Mouse (Mus musculus) heart, embryonic 16.5 days (tissue): Measurements from ENCODE around the gene Rpl19. TPM values are rescaled to one million over a fixed set of nuclear protein-coding genes. Genes with fewer than 3 reads are reported as not detected.

ENCODE experiments used
- ATAC-seq: fragments of 200-750 bp; cut with Nextera tagmentation; replicated peaks from 2 replicates; pipeline ENCODE4 v1.8.0; 2017; ENCODE audit warnings: moderate number of reproducible peaks; ENCODE audit not compliant: insufficient read depth, low FRiP score; ENCODE audit errors: extremely low read depth
- H3K27ac ChIP-seq: fragments of 300-500 bp; sonication (generic); 2 replicates; pipeline ENCODE4 v1.5.1; 2014; ENCODE audit warnings: mild to moderate bottlenecking, low read length, control low read depth, moderate library complexity
- H3K27me3 ChIP-seq: fragments of 300-500 bp; sonication (generic); 2 replicates; pipeline ENCODE4 v1.6.1; 2014; ENCODE audit warnings: low read length, mixed read lengths; ENCODE audit not compliant: control insufficient read depth, insufficient read depth
- H3K36me3 ChIP-seq: fragments of 300-500 bp; sonication (generic); 2 replicates; pipeline ENCODE4 v1.6.1; 2014; ENCODE audit not compliant: control insufficient read depth, insufficient read depth
- H3K4me1 ChIP-seq: fragments of 300-500 bp; sonication (generic); 2 replicates; pipeline ENCODE4 v1.6.1; 2014; ENCODE audit warnings: low read length, mixed read lengths; ENCODE audit not compliant: control insufficient read depth, insufficient read depth
- H3K4me2 ChIP-seq: fragments of 300-500 bp; sonication (generic); 2 replicates; pipeline ENCODE4 v1.6.1; 2014; ENCODE audit warnings: low read depth, mild to moderate bottlenecking, control low read depth, low read length
- H3K4me3 ChIP-seq: fragments of 300-500 bp; sonication (generic); 2 replicates; pipeline ENCODE4 v1.5.1; 2014; ENCODE audit warnings: mild to moderate bottlenecking, control low read depth, low read length
- H3K9ac ChIP-seq: fragments of 300-500 bp; sonication (generic); 2 replicates; pipeline ENCODE4 v1.6.1; 2014; ENCODE audit warnings: low read length, control low read depth
- H3K9me3 ChIP-seq: fragments of 300-500 bp; sonication (generic); replicated peaks from 2 replicates; pipeline ENCODE4 v1.6.1; 2016; ENCODE audit warnings: low read length; ENCODE audit not compliant: control insufficient read depth
- WGBS: fragments of 180-500 bp; shearing (Covaris S2); extraction: QIAGEN DNeasy Blood & Tissue Kit; methylation state at CpG from one replicate; pipeline ENCODE4 v1.1.7; 2014; 5-methylcytosine and 5-hydroxymethylcytosine counted together
- polyA plus RNA-seq: library from polyadenylated mRNA; unstranded; fragments of >200 nt; fragmentation: Nextera tagmentation; extraction: Ambion mirVana; gene quantifications from 2 replicates; pipeline ENCODE4 v1.2.1, GENCODE M21; 2015

The Rpl19 gene
- polyA plus RNA-seq, 1 experiment from 2014 or later: 596 TPM

GRCm38 (mm10) chr11:97985727-97986677 lies 40.5 kb upstream of the Rpl19 start, which contains the start of gene Plxdc1:
Gene Plxdc1, minus strand, starts transcription at chr11:97986444.
- Histone ChIP-seq H3K9ac (peak within 1 kb of the TSS; percentile 76), H3K4me3 (peak within 1 kb of the TSS; percentile 97), H3K9me3 (no peaks in the 10 kb centered on the region), H3K27me3 (peaks cover 19% of the 10 kb centered on the region), H3K36me3 (no peaks in the 10 kb centered on the region), H3K4me2 (peak within 1 kb of the TSS; percentile 74), H3K4me1 (peaks cover 16% of the 10 kb centered on the region), H3K27ac (no peak within 1 kb of the TSS)
- no peak for ATAC-seq
- WGBS: 2% methylated on average over 68 of the region's 74 CpGs

- H3K4me1 ChIP-seq: peaks cover 16% of the 10 kb centered on the region
- H3K36me3 ChIP-seq: no peaks in the 10 kb centered on the region
- no peak overlapping the region for H3K27ac ChIP-seq
- peak overlapping the region; percentile 97 for H3K4me3 ChIP-seq
- no peak for ATAC-seq
- H3K9ac ChIP-seq: peak overlapping the region; percentile 76
- peak overlapping the region; percentile 74 for H3K4me2 ChIP-seq
- no peaks in the 10 kb centered on the region for H3K9me3 ChIP-seq
- WGBS: 30% methylated on average over 15 of the region's 17 CpGs
- peaks cover 19% of the 10 kb centered on the region for H3K27me3 ChIP-seq
These were observed 39.6 kb upstream of the Rpl19 start for GRCm38 (mm10) chr11:97986738-97987465.

DNA sequence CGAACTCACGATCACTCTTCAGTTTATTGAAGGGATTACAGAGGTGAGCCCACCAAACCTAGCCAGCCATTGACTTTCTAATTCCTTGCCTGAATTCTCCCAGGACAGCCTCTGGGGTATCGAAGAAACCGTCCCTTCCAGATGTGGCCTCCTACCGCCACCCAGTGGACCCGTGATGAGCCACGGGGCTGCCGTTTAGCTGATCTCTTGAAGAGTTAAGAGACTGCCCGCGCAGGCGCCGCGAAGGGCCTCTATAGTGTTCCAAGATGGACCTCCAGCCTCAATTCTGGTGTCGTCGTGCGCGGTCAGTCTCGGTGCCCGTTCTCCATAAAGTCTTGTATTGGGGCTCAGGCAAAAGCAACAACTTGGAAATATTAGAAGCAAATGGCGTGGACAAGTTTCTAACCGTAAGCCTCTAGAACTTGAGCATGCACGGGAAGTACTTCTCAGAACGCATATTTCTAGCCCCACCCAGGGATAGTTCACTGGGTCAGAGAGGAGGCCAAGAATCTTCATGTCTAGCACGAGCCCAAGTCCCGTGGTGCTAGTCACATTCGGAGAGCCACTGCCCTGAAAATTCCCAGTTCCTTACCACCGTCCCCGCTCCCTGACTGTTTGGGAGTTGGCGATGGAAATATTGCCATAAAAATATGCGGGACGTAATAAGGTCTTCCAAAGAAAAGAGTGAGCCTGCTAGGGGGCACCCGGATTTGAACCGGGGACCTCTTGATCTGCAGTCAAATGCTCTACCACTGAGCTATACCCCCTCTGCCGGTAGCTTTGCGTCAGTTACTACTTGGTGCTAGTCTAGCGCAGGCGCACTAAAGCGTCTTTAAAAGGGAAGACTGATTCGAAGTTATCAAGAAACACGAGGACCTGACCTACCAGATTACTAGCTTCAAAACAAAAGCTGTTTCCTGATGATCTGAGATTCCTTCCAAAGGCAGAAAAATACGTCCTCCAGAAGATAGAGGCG lies 38.7 kb upstream of the Rpl19 start:
- peak; percentile 79 for ATAC-seq
- Histone ChIP-seq H3K4me3 (peak overlapping the region; percentile 97), H3K9ac (peak overlapping the region; percentile 89), H3K27me3 (peaks cover 19% of the 10 kb centered on the region), H3K36me3 (no peaks in the 10 kb centered on the region), H3K27ac (peak overlapping the region; percentile 94), H3K4me2 (peak overlapping the region; percentile 74), H3K4me1 (peaks cover 16% of the 10 kb centered on the region), H3K9me3 (no peaks in the 10 kb centered on the region)
- under 1% methylated on average over 42 of the region's 42 CpGs for WGBS

DNA sequence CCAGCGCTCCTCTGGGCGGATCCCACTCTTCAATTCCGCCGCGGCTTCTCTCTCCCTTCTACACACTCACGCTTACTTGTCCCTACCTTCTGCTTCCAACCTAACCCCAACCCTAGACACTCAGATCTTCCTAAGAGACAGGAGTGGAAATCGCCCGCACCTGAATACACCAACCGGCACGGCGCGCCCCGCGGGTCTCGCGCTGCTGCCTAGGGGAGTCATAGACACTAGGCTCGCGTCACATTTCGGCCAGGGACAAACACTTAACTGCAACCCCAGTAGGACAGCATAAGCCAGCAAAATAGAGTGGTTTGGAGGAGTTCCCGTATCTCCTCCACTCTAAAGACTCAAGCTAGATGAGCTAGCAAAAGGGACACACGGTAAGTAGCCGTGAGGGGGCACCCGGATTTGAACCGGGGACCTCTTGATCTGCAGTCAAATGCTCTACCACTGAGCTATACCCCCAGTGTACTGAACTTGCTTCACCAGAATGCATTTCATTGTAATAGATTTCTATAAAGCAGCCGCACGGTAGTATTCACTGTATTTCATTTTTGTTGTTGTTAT lies 37.9 kb upstream of the Rpl19 start:
- peaks cover 16% of the 10 kb centered on the region for H3K4me1 ChIP-seq
- peak overlapping the region; percentile 89 for H3K9ac ChIP-seq
- peak overlapping the region; percentile 97 for H3K4me3 ChIP-seq
- H3K36me3 ChIP-seq: no peaks in the 10 kb centered on the region
- peak overlapping the region; percentile 94 for H3K27ac ChIP-seq
- peak; percentile 82 for ATAC-seq
- peaks cover 19% of the 10 kb centered on the region for H3K27me3 ChIP-seq
- H3K9me3 ChIP-seq: no peaks in the 10 kb centered on the region
- peak overlapping the region; percentile 65 for H3K4me2 ChIP-seq
- under 1% methylated on average over 26 of the region's 26 CpGs for WGBS

DNA sequence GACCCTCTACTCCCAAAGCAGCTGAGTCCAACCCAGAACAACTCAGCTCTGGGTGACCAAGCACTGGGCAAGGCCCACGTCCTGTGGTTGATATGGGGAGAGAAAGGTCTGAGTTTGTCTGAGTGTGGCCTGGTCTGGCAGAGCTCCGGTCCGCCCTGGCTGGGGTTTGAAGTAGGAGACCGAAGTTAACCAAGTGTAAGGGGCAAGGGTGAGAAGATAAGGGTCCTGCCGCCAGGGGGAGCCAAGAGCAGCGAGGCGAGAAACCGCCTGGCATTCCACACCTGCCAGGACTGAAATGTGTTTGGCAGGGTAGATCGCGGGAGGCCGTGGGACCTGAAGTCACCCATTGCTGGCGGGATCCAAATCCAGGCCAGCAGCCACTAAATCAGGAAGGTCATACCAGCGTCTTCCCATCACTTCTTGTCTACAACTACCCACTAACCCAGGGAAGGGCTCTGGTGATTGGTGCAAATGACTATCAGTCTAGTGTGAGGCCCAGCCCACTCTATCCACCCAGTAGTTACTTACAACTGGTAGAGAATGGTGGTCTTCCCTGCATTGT lies 31.9 kb upstream of the Rpl19 start:
- peak; percentile 35; the same call in 1 of the 2 replicates for ATAC-seq

GRCm38 (mm10) chr11:97995564-97996288 lies 30.8 kb upstream of the Rpl19 start, which contains the start of gene Arl5c:
Gene Arl5c, minus strand, starts transcription at chr11:97996181.
- ATAC-seq: peak; percentile 20; the same call in 1 of the 2 replicates
- H3K36me3 ChIP-seq: no peaks in the 10 kb centered on the region
- peak within 1 kb of the TSS; percentile 54; the same call in 1 of the 2 replicates for H3K27ac ChIP-seq
- no peaks in the 10 kb centered on the region for H3K9me3 ChIP-seq
- H3K4me1 ChIP-seq: peaks cover 7% of the 10 kb centered on the region; the same call in 1 of the 2 replicates
- WGBS: 1% methylated on average over 26 of the region's 26 CpGs
- peaks cover 12% of the 10 kb centered on the region for H3K27me3 ChIP-seq
- peak within 1 kb of the TSS; percentile 71 for H3K9ac ChIP-seq
- H3K4me2 ChIP-seq: peak within 1 kb of the TSS; percentile 83
- H3K4me3 ChIP-seq: peak within 1 kb of the TSS; percentile 59

More for the DNA sequence above, 31.9 kb upstream of the Rpl19 start:
- Histone ChIP-seq H3K4me1 (peaks cover 12% of the 10 kb centered on the region), H3K36me3 (no peaks in the 10 kb centered on the region), H3K9ac (peak overlapping the region; percentile 71), H3K27ac (0 out of 2 replicates have a peak overlapping the region, but pooled peaks have one; percentile 18), H3K4me2 (peak overlapping the region; percentile 83), H3K9me3 (no peaks in the 10 kb centered on the region), H3K4me3 (peak overlapping the region; percentile 59), H3K27me3 (peaks cover 3% of the 10 kb centered on the region)
- 3% methylated on average over 13 of the region's 13 CpGs for WGBS

- ATAC-seq: no peak
- WGBS: 66% methylated on average over 1 of the region's 1 CpGs
- Histone ChIP-seq H3K4me3 (no peak overlapping the region), H3K4me1 (peaks cover 7% of the 10 kb centered on the region; the same call in 1 of the 2 replicates), H3K4me2 (no peak overlapping the region), H3K9ac (no peak overlapping the region), H3K36me3 (no peaks in the 10 kb centered on the region), H3K27me3 (peaks cover 18% of the 10 kb centered on the region), H3K9me3 (no peaks in the 10 kb centered on the region), H3K27ac (no peak overlapping the region)
These were observed 29.8 kb upstream of the Rpl19 start for GRCm38 (mm10) chr11:97996691-97997090.
